Mouse (Mus musculus): ENCODE measurements around the gene Dennd4b.

GRCm38 (mm10) chr3:90221123-90221522, 43.9 kb upstream of the Dennd4b start:
- TF ChIP-seq SRF (IDR thresholded peaks at IDR 0.05; ENCODE audit: control insufficient read depth, insufficient read length, low read depth) (no peak), POLR2A (IDR thresholded peaks at IDR 0.05; ENCODE audit: insufficient read length, low read depth) (no peak), CEBPB (IDR thresholded peaks at IDR 0.05; ENCODE audit: insufficient read depth, poor library complexity, severe bottlenecking) (no peak), MYOD1 (IDR thresholded peaks at IDR 0.05; ENCODE audit: control insufficient read depth in 1 of 3, insufficient read length in 2 of 3, low read depth in 2 of 3) (no peak), POLR2AphosphoS2 (IDR thresholded peaks at IDR 0.05; ENCODE audit: insufficient read length, low read depth) (no peak), E2F4 (IDR thresholded peaks at IDR 0.05; ENCODE audit: insufficient read depth) (no peak), MAX (IDR thresholded peaks at IDR 0.05; ENCODE audit: low read depth) (no peak), MYOG (IDR thresholded peaks at IDR 0.05; ENCODE audit: control insufficient read depth in 1 of 3, insufficient read depth in 1 of 3, insufficient read length in 2 of 3, low read depth in 2 of 3) (no peak), TCF12 (IDR thresholded peaks at IDR 0.05; ENCODE audit: insufficient read depth, poor library complexity, severe bottlenecking) (no peak), USF1 (IDR thresholded peaks at IDR 0.05; ENCODE audit: low read depth) (no peak)

Measured in myocyte (in vitro differentiated cells).